Mouse (Mus musculus) lung, postnatal 0 days (tissue): ENCODE results near the gene Vmn1r54. TPM values are rescaled to one million over a fixed set of nuclear protein-coding genes. Genes with fewer than 3 reads are reported as not detected.

ENCODE experiments used
- ATAC-seq: fragments of 200-750 bp; cut with Nextera tagmentation; 2 replicates; pipeline ENCODE4 v1.8.0; 2017; ENCODE audit warnings: moderate library complexity
- DNase-seq: peaks from one replicate; pipeline ENCODE4 v3.0.0-alpha.2; 2016; ENCODE audit warnings: low spot score
- H3K27ac ChIP-seq: fragments of 300-500 bp; sonication (generic); 2 replicates; pipeline ENCODE4 v1.5.1; 2014; ENCODE audit warnings: antibody characterized with exemption, mild to moderate bottlenecking, low read length, mixed read lengths
- H3K27me3 ChIP-seq: fragments of 300-500 bp; sonication (generic); replicated peaks from 2 replicates; pipeline ENCODE4 v1.6.1; 2014; ENCODE audit warnings: low read length, mixed read lengths; ENCODE audit not compliant: insufficient read depth
- H3K36me3 ChIP-seq: fragments of 300-500 bp; sonication (generic); 2 replicates; pipeline ENCODE4 v1.6.1; 2014; ENCODE audit warnings: low read length, mixed read lengths; ENCODE audit not compliant: insufficient read depth
- H3K4me1 ChIP-seq: fragments of 300-500 bp; sonication (generic); 2 replicates; pipeline ENCODE4 v1.6.1; 2014; ENCODE audit warnings: antibody characterized with exemption, low read depth, low read length, mixed read lengths; ENCODE audit not compliant: insufficient read depth
- H3K4me2 ChIP-seq: fragments of 300-500 bp; sonication (generic); replicated peaks from 2 replicates; pipeline ENCODE4 v1.6.1; 2014; ENCODE audit warnings: low read depth, mild to moderate bottlenecking, low read length, moderate library complexity, mixed read lengths
- H3K4me3 ChIP-seq: fragments of 300-500 bp; sonication (generic); 2 replicates; pipeline ENCODE4 v1.5.1; 2014; ENCODE audit warnings: low read depth, low read length
- H3K9ac ChIP-seq: fragments of 300-500 bp; sonication (generic); replicated peaks from 2 replicates; pipeline ENCODE4 v1.6.1; 2014; ENCODE audit warnings: low read depth, mild to moderate bottlenecking
- H3K9me3 ChIP-seq: fragments of 300-500 bp; sonication (generic); 2 replicates; pipeline ENCODE4 v1.6.1; 2016; ENCODE audit warnings: low read length, mixed read lengths
- CTCF ChIP-seq: IDR thresholded peaks from 2 replicates; pipeline ENCODE4 v1.5.1; 2016; ENCODE audit warnings: antibody characterized with exemption, mild to moderate bottlenecking
- EP300 ChIP-seq: IDR thresholded peaks from 2 replicates; pipeline ENCODE4 v1.6.1; 2016; ENCODE audit warnings: antibody characterized with exemption, mild to moderate bottlenecking, control low read depth
- WGBS: fragments of 180-500 bp; shearing (Covaris S2); extraction: QIAGEN DNeasy Blood & Tissue Kit; methylation state at CpG from one replicate; pipeline ENCODE4 v1.1.7; 2014; 5-methylcytosine and 5-hydroxymethylcytosine counted together
- polyA plus RNA-seq: library from polyadenylated mRNA; unstranded; fragments of >200 nt; fragmentation: Nextera tagmentation; extraction: Ambion mirVana; gene quantifications from 2 replicates; pipeline ENCODE4 v1.2.1, GENCODE M21; 2015

The Vmn1r54 gene
- polyA plus RNA-seq, 1 experiment from 2014 or later, result not detected

DNA sequence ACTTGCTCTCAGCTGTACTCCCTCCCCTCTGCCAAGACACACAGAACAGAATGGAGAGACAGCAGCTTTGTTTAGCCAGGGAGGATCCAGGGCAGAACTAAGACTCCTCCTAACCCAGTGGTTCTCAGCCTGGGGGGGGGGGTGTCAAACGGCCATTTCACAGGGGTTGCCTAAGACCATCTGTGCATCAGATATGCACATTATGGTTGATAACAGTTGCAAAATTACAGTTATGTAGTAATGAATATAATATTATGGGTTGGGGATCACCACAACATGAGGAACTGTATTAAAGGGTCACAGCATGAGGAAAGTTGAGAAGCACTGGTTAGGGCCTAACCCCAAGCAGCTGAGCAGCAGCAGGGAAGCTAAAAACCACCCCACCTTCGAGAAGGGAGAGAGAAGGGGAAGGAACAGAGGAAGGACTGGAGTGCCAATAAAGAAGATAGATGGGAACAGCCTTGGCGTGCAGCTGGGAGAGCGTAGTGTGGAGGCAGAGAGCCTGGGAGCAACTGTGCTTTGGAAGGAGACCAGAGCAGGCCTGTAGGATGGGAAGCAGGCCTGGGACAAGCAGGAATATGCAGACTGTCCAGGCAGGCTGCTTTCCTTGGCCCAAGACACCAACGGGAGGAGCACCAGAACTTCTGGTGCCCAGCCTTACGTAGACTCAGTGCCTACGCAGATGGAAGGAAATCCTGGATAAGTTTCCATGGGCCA, 73.5 kb downstream of the Vmn1r54 start:
- no peak overlapping the region for H3K27ac ChIP-seq

GRCm38 (mm10) chr6:90320429-90320828, 74.3 kb downstream of the Vmn1r54 start:
- Histone ChIP-seq H3K4me2 (no peak overlapping the region), H3K36me3 (no peaks in the 10 kb centered on the region), H3K27me3 (no peaks in the 10 kb centered on the region), H3K9ac (no peak overlapping the region), H3K9me3 (no peaks in the 10 kb centered on the region), H3K4me1 (no peaks in the 10 kb centered on the region), H3K4me3 (no peak overlapping the region), H3K27ac (no peak overlapping the region)
- 79% methylated on average over 5 of the region's 5 CpGs for WGBS
- no peak for ATAC-seq
- TF ChIP-seq EP300 (no peak), CTCF (no peak)
- no peak for DNase-seq

More for the DNA sequence above, 73.5 kb downstream of the Vmn1r54 start:
- ATAC-seq (no peak), DNase-seq (no peak)
- TF ChIP-seq EP300, result no peak
- TF ChIP-seq CTCF, result no peak
- Histone ChIP-seq H3K27me3 (no peaks in the 10 kb centered on the region), H3K9ac (no peak overlapping the region), H3K4me1 (no peaks in the 10 kb centered on the region), H3K4me3 (no peak overlapping the region), H3K4me2 (no peak overlapping the region), H3K36me3 (no peaks in the 10 kb centered on the region), H3K9me3 (no peaks in the 10 kb centered on the region)
- WGBS, result 65% methylated on average over 7 of the region's 7 CpGs

Other genes starting within 250 kb of the Vmn1r54 start
- not detected in 2 replicates for gene Vmn1r47, start 230.2 kb upstream of the Vmn1r54 start, polyA plus RNA-seq
- gene Vmn1r48, start 209.5 kb upstream of the Vmn1r54 start, polyA plus RNA-seq, result not detected in 2 replicates
- gene Vmn1r49, start 167.8 kb upstream of the Vmn1r54 start, polyA plus RNA-seq, result not detected in 2 replicates
- not detected in 2 replicates for gene Vmn1r50, start 144.9 kb upstream of the Vmn1r54 start, polyA plus RNA-seq
- not detected in 2 replicates for gene Vmn1r51, start 123.7 kb upstream of the Vmn1r54 start, polyA plus RNA-seq
- not detected in 2 replicates for gene Vmn1r52, start 71.5 kb upstream of the Vmn1r54 start, polyA plus RNA-seq
- not detected in 2 replicates for gene V1ra8, start 43.5 kb upstream of the Vmn1r54 start, polyA plus RNA-seq
- gene Vmn1r53, start 21.9 kb upstream of the Vmn1r54 start, polyA plus RNA-seq, result not detected in 2 replicates
- not detected in 2 replicates for gene BC048671, start 54.9 kb downstream of the Vmn1r54 start, polyA plus RNA-seq
- gene Chst13, start 78.9 kb downstream of the Vmn1r54 start, polyA plus RNA-seq, result 0.08 and 0.10 TPM in 2 replicates
- not detected in 2 replicates for gene Uroc1, start 87.0 kb downstream of the Vmn1r54 start, polyA plus RNA-seq
- 6.5 and 6.9 TPM in 2 replicates for gene Zxdc, start 123.2 kb downstream of the Vmn1r54 start, polyA plus RNA-seq
- 3.9 and 5.2 TPM in 2 replicates for gene Cfap100, start 182.5 kb downstream of the Vmn1r54 start, polyA plus RNA-seq
- 20.0 and 41.4 TPM in 2 replicates for gene Klf15, start 216.3 kb downstream of the Vmn1r54 start, polyA plus RNA-seq
- gene Aldh1l1, start 240.1 kb downstream of the Vmn1r54 start, polyA plus RNA-seq, result 4.8 and 5.7 TPM in 2 replicates